Mouse (Mus musculus) layer of hippocampus, adult 18-20 months (tissue): ENCODE data around the gene Myo10. TPM values are rescaled to one million over a fixed set of nuclear protein-coding genes. Genes with fewer than 3 reads are reported as not detected.

Experiments used
- DNase-seq, 2 experiments: peaks; one replicate each; pipeline ENCODE4 v3.0.0; 2022; ENCODE audit warnings: low spot score in 2 of 2
- total RNA-seq, 2 experiments: library from RNA; stranded (reverse); gene quantifications; 2 replicates each; pipeline ENCODE4 v1.2.3; 2021

The Myo10 gene
- total RNA-seq, 2 experiments from 2014 or later: 49.7 to 50.7 TPM

DNA sequence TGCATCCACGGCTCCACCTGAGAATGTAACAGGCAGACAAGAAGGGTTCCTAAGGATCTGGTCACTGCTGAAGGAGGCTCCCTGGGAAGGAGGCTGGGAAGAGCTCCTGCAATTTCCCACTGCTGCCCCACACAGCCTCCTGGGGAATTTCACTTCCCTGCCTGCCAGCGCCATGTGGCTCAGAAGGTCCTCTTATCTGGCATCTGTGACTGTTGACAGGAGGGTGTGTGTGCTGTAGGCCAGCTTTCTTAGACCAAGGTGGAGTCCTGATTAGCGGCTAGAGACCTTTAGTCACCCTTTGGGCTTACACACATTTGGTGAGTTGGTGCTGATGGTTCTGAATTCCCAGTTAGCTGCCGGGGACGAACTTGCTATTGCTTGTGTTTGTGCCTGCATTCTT lies 28.0 kb downstream of the Myo10 start:
- no peak for DNase-seq

DNA sequence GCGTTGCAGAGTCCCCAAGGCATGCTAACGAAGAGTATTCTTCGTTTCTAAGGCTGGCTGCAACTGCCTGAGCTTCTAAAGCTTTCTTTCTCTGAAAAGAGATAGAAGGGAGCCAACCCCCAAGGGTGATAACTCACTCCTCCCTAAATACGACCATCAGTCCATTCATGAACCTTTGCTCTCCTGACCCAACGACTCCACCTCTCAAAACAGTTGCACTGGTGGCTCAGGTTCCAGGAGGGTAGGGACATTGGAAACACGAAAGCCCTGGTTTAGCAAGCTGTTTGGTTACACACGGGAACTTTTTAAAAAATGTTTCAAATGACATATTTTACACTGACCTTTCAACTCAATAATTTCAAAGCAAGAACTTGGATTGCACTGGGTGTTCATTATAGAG lies 29.5 kb downstream of the Myo10 start:
- no peak for DNase-seq

DNA sequence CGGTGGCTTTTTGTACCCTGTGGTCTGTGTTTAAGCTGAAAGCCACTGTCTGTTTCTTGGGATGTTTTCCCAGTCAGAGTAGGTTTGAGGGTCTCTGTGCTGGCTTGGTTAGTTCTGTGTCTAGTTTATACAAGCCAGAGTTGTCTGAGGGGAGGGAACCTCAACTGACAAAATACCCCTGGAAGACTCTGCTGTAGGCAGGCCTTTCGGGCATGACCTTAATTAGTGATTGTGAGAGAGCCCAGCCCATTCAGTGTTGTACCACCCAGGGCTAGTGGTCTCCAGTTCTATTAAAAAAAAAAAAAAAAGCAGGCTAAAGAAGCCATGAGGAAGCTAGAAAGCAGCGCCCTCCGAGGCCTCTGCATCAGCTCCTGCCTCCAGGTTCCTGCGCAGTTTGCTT lies 30.0 kb downstream of the Myo10 start:
- DNase-seq: no peak

DNA sequence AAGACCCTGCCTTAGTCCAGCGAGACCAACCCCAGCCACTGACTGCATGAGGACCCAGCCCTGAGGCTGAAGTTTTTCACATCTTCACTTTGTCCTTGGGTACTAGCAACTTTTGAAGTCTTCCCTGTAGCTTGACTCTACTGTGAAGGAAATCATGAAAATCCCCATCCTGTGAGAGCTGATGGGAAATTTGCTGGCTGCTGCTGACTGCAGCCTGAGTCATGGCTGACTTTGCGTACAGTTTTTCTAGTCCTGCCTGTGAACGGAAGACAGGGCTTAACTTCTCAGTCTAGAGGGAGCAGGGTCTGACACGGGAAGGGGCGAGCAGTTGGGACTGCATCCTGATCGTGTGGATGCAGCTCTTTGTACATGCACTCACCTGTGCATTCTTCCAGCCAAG lies 30.6 kb downstream of the Myo10 start:
- DNase-seq: no peak

DNA sequence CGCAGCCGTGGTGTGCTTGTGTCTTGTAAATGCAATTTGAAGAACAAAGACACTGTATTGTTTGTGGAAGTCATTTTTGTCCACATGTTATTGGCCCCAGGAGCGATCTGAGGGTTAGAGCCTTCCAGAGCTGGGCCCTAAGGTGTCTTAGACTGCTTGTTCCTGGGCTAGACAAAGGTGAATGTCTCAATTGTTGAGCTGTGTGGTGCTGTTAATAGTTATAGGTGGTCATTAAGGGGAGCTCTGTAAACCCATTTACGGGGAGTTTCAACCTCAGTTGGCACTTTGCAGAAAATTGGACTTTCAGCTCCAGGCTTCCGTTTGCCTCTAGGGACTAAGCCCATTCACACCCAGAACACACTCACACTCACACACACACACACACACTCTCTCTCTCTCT lies 31.4 kb downstream of the Myo10 start:
- DNase-seq: no peak

DNA sequence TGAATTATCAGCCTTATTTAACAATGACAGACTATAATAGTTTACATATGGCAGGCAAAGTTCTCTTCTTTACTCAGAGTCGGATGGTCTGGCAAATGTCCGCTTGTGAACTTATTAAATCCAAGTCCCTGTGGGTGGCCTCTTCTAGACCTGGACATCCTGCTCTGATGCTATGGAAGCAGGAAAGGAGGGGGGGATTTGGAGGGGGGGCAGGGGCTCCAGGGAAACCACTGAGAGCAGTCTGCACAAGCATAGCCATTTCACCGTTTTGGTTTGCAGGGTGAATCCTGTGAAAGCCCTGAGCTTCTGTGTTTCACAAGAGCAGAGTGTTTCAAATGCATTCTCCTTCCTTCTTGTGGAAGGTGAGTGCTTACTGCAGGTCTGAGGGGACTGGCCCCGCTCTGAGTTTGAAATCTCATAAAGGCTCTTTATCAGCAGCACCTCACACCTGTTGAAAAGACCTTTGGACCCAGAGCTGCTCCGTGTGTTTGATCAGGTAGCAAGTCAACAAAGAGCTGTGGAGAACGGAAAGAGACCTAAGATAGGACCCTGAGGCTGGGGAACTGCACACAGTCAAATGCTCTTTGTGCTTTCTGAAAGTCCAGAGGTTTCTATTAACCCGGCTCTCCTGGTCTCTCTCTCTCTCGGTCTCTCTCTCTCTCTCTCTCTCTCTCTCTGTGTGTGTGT lies 40.7 kb downstream of the Myo10 start:
- DNase-seq: no peak

DNA sequence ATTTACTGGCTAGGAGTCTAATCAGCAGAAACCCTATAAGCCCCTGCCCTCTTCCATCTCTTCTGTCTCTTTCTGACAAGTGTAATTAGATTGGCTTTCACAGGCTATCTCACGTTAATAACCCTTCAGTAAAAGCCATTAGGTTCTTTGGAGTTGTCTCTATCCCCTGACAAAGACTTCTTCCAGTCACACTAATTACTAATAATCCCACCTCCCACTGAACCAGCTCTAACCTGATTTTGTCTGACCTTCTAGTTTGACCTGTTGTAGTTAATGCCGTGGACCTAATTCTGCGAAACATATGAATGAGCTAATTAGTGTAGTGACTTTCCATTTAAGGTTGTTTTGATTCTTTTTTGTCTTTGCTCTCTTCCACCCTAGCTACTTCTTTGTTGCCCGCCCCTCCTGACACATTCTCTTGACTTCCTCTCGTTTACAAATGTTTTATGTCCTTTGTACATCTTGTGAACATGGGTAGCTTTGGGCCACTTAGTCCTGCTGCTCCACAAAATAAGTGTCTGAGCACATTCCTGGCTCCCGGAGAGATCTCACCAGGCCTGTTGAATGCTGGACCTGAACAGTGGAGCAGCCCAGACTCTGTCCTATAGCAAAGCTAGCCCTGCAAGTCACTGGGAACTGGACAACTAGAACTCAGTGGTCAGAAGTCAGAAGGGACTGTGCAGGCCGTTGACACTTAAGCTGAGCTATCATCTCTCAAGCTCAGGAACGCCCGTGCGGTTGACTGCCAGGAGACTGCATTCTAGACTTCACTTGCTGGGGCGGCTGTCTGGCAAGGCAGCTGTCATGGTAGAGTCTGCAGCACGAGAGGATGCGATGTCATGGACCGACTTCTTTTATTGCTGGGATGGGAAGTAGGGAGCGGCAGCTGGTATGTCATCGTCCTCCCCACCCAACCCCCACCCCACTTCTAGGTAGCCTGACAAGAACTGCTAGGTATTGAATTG lies 47.2 kb downstream of the Myo10 start:
- DNase-seq: peak in 1 of 2 experiments; percentile 11

DNA sequence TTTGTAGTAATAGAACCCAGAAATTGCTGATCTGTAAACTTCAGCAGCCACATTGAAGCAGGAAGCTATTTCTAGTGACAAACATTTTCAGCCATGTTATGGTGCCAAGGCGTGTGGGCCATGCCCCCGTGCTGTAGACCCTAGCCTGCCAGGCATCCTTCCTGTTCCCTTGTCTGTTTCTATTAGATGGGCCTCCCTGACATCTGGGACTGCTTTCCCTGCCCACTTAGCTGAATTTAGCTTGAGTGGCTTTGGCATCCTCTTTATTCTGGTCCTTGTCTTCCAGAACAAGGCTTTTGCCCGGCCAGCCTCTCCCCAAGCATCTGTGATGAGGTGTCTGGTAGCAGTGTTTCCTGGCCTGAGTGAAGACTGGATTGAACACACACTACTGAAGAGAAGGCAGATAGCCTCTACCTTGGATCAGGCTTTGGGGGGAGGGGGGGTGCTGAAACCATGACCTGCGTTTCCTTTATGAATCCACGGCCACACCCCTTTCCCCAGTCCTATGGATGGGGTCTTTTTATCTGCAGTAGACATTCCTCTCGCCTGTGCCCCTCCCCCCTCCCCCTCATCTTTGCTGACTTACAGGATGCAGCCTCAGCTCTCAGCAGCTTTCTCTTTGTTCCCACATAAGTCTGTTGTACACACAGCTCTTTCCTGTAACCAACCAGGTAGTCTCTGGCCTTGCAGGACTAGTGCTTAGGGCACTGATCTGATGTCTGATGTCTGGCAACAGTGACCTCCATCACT lies 51.1 kb downstream of the Myo10 start:
- no peak for DNase-seq

DNA sequence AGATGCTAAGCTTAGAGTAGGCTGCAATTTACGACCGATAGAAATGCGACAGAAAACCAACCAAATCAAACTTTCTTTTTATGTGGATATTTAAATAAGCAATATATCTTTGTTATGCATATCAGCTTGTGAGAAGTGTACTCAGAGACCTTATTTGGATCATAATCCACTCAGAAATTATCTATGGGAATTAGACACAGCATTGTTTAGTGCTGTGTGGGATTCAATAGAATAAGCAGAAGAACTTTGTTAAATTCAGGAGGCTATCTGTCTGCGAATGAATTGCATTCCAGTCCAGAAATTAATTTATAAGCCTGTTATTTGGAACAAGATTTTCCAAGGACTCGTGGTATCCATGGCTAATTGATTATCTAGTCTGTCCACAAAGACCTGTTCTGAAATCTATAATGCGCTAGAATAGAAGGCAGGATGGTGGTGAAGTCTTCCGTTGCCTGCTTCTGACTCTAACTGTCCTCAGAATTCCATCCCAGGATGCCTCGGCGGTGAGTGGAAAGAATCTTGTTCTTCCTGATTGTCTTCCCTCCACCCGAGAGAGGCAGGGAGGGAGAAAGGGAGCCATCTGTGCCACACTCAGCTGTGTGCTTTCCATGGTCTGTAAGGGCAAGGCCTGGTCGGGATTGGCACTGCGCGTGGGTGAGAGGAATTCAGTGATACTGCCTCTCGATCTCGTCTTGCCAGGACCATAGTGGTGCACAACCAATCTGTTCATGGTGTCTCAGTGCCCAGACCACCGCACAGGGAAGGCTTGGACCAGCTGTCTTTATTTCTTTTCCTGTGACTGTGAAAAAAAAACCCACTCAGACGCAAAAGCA lies 52.0 kb downstream of the Myo10 start:
- no peak for DNase-seq

DNA sequence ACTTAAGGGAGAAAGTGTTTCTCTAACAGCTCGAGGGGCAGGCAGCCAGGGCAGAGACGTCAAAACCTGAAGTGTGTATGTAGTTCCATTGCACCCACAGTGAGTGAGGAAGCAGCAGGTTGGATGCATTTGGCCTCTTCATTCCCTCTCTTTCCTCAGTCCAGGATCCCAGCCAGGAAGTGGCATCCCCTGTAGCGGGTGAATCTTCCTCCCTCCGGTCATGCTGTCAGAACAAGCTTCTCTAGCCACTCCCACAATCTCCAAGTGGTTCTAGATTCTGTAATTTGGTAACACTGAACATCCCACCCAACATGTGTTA lies 52.6 kb downstream of the Myo10 start:
- no peak for DNase-seq

DNA sequence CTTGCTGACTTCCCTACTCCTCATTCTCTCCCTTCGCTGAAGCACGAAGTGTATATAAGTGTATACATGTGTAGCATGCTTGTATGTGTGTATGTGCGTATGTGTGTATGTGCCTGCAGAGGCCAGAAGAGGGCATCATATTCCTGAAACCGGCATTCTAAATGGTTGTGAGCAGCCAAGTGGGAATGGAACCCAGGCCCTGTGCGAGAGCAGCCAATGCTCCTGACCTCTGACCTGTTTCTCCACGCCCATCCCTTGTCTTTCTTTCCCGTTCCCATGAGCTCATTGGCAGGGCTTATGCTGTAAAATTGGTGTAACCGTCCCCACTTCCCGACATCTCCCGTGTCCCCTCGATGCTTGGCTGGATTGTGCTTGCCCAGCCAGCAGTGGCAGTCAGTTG lies 53.0 kb downstream of the Myo10 start:
- no peak for DNase-seq

DNA sequence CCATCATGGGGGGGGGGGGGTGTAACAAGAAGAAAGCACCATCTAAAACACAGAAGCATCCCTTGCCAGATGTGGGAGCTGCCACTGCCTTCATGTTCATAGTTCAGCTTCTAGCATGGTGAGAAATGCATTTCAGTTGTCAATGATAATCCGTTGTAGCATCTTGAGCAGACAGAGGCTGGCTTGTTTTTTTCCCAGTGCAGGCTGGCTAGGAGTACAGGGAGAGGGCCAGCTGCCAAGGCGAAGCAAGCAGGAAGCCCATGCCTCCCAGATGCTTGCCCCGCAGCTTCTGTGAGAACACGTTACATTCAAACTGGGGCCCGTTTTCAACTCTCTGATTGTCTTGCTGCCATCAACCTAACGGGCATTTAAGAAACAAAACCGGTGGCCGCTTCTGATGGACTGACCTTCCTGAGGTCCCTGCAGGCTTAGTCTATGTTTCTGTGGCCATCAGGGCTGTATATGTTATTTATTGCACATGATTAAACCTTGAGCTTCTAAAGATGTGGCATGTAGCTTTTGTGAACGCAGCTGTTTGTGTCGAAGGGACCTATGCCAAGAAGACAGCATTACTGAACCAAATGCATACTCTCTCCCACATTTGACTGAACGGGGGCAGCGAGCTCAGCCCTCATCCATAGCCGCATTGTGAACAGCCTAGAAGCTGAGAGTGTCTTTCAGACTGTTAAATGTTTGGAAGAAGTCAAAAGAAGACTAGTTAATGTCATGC lies 53.9 kb downstream of the Myo10 start:
- peak in 1 of 2 experiments; percentile 30 for DNase-seq

DNA sequence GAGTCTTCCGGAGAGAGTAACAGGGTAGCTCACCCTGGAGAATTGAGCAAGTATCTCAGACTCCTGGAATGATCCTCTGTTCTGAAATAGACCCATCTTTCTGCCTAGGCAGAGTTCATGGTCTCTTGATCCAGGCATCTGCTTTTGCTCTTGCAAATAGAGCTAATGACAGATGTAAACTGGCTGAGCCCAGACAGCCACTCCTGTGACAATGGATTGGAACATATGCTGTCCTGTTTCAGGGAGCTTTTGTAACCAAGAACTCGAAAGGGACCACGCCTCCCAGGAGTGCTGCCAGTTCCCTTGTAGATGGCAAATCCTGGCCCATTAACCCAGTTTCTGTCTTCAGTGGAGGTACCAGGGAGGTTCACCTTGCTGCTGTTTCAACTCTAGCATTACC lies 56.8 kb downstream of the Myo10 start:
- DNase-seq: no peak

DNA sequence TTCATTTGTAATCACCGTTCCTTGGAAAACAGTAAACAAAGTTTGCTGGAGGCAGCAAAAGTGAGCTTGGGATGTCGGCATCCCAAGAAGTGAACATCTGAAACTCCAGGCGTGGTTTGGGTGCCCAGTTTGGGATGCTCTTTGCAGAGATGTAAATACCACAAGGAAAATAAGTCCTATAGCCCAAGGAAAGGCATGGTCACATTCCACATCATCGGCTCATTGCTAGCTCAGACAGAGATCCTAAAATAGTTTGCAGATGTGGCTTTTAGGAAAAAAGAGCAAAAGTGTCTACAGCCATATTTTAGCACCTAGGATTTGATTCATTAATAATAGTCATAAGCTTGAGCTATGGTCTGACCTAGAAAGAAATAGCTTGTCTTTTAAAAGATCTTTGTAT lies 57.3 kb downstream of the Myo10 start:
- no peak for DNase-seq

DNA sequence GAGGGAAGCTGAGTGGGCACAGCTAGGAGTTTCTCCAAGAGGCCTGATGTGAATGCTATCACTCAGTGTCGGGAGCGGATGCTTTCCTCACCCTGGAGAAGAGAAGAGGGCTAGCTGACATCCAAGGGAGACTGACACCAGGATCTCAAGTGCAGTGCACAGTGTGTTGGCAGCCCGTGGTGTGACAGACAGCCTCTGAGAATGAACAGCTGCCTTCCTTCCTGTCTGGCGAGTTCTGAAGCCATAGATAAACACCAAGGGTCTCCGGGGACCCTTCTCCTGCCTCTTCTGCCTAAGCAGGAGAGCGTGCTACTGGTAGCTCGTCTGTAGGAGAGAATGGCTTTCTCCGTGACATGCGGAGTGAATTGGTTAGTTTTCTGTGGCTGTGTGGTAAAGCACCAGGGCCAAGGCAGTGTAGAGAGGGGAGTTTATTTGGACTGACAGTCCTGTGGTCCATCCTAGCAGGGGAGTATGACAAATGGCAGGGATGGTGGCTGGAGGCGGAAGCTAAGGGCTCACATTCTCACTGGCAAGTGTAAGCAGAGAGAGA lies 58.0 kb downstream of the Myo10 start:
- no peak for DNase-seq

DNA sequence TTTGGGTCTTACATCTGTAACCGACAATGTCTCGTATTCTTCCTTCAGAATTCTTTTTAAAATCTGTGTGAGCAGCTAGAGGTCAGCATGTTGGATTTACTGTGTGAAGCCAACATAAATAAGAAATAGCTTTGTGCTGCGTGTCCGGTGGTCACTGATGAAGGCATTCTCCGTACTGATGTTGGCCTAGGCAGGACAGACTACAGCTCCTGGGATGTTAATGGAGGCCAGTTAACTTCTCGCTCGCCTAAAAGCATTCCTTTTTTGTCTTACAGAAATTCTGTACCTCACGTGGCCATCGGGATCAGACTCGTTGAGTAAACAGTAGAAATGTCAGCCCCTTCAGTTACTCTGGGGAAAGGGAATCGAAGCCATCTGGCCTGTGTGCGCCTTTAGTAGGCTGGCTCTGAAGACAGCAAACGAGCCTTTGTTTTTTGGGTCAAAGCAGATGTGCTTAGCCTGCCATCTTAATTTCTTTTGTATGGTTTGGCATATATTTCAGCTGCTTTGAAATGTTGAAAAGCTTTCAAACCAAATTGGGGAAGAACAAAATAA lies 60.7 kb downstream of the Myo10 start:
- no peak for DNase-seq

DNA sequence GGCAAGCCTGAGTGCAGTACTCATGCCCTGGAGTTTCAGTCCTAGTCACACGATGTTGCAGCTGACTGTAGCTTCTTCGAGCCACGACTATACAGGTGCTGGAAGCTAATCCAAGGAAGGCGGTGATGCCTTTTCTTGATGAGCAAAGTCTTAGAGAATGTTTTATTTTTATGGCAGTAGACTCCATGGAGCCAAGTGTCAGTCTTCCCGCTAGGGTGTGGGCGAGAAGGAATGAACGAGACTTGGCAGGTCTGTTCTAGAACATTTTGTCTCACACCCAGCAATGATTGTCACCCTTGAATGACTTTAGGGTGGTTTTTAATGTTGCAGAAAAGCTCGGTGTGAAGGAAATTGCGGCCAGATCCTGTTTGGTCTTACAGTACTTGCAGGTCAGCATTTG lies 62.9 kb downstream of the Myo10 start:
- DNase-seq: no peak

DNA sequence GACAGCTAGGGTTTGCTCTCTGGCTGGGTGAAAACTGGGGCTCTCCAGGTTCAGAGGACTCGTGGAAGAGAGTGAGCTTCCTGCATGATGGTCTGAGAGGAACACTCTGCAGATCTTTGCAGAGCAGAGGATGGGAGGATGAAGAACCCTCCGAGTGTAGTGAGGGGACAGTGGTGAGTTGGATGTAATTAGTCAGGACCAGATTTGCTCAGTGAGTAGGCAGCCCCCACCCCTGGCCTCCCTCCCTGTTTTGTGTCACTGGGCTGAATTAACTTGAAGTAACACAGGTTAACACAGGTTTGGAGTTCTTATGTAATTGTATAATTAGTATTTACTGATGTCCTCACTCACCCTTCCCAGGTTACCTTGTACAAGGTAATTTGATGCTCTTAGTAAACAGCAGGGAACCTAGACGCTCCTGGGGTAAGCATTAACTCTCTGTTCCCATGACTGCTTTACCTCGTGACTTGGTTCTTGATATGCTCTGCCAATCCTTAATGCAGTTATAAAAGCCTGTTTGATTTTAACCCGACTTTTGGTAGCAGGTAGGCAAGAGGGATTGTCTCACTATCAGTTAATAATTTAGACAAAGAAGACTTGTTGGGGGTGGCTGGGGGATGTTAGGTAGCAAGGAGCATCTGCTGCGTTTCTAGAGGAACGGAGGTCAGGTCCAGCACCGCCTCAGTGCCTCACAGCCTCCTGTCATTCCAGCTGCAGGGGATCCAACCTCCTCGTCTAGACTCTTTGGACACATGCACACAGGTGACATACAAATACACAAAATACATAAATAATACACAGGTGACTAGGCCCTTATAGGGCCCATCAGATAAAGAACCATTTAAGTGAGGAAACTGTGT lies 66.3 kb downstream of the Myo10 start:
- no peak for DNase-seq

DNA sequence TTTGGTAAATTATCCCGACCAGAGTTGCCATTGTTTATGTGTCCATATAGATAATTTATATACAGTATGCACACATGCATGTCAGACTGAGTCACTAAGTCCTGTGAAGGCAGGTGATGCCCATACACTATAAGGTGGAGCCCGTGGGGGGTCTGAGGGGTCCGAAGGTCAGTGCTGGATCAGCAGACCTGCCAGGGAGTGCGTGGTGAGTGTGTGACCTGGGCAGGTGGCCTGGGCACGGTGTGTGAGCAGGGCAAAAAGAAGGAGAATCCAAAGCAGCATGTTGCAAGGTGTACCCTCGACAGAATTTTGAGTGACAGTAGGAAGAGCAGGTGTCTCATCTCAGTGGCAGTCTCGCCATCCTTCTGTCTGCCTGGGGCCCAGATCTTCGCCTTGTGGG lies 67.2 kb downstream of the Myo10 start:
- no peak for DNase-seq
